Mouse (Mus musculus) kidney, adult 2 months (tissue): Measurements from ENCODE around the gene Casp9.

Experiments
- CTCF ChIP-seq: fragments of 200-500 bp; conservative IDR thresholded peaks from 2 replicates; pipeline ENCODE4 v1.5.1; 2011; ENCODE audit warnings: low read depth, mild to moderate bottlenecking, control low read depth, low read length, moderate library complexity, mixed read lengths; ENCODE audit not compliant: insufficient read depth, insufficient read length
- POLR2A ChIP-seq: fragments of 200-500 bp; IDR thresholded peaks from one replicate; pipeline ENCODE4 v1.6.1; 2011; ENCODE audit warnings: low read depth, low read length, control low read depth

DNA sequence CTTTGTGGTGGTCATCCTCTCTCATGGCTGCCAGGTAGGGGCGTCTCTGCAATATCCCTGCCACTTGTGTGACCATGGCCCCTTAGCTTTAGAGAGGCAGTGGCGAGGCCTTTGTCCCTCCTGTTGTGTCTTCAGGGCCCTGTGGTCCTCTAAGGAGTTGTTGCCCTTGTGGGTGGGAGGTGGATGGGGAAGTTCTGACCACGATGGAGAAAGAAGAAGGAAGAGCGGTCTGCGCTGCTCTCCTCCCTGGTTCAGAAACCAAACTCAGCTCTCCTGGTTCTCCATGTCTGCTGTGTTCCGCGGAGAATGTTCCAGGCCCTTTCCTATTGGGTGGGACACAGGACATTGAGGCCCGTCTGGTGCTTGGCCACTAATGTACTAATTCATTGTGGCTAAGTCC, 12.5 kb downstream of the Casp9 start:
- TF ChIP-seq POLR2A (no peak), CTCF (no peak)
